Mouse (Mus musculus) lung, postnatal 25 days (tissue): ENCODE results near the gene Slmap.

Source experiments
- DNase-seq: peaks from one replicate; pipeline ENCODE4 v3.0.0; 2022; ENCODE audit warnings: low spot score

Slmap gene

GRCm38 (mm10) chr14:26476391-26476790 lies 58.3 kb downstream of the Slmap start:
- no peak for DNase-seq

- no peak for DNase-seq
These were observed 66.8 kb downstream of the Slmap start for GRCm38 (mm10) chr14:26467974-26468373.

- no peak for DNase-seq
These were observed 68.1 kb downstream of the Slmap start for GRCm38 (mm10) chr14:26466544-26467125.

- DNase-seq: no peak
These were observed 68.8 kb downstream of the Slmap start for GRCm38 (mm10) chr14:26465898-26466297.

GRCm38 (mm10) chr14:26459516-26459915 lies 75.2 kb downstream of the Slmap start:
- no peak for DNase-seq

GRCm38 (mm10) chr14:26454851-26455250 lies 79.9 kb downstream of the Slmap start:
- no peak for DNase-seq

GRCm38 (mm10) chr14:26450036-26450800 lies 84.5 kb downstream of the Slmap start:
- DNase-seq: no peak

- no peak for DNase-seq
These were observed 86.2 kb downstream of the Slmap start for GRCm38 (mm10) chr14:26448581-26448980.

GRCm38 (mm10) chr14:26447223-26447622 lies 87.5 kb downstream of the Slmap start:
- DNase-seq: no peak

- no peak for DNase-seq
These were observed 88.2 kb downstream of the Slmap start for GRCm38 (mm10) chr14:26446538-26446937.

- DNase-seq: no peak
These were observed 92.2 kb downstream of the Slmap start for GRCm38 (mm10) chr14:26442534-26442933.

GRCm38 (mm10) chr14:26441041-26441812 lies 93.5 kb downstream of the Slmap start:
- no peak for DNase-seq

- DNase-seq: no peak
These were observed 94.7 kb downstream of the Slmap start for GRCm38 (mm10) chr14:26439996-26440395.

- no peak for DNase-seq
These were observed 97.0 kb downstream of the Slmap start for GRCm38 (mm10) chr14:26437771-26438170.

- DNase-seq: no peak
These were observed 98.4 kb downstream of the Slmap start for GRCm38 (mm10) chr14:26436304-26436703.

- DNase-seq: no peak
These were observed 102.4 kb downstream of the Slmap start for GRCm38 (mm10) chr14:26432320-26432719.

GRCm38 (mm10) chr14:26431919-26432318 lies 102.8 kb downstream of the Slmap start:
- no peak for DNase-seq

GRCm38 (mm10) chr14:26420231-26420630 lies 114.5 kb downstream of the Slmap start:
- no peak for DNase-seq

- DNase-seq: no peak
These were observed 116.8 kb downstream of the Slmap start for GRCm38 (mm10) chr14:26417956-26418355.

GRCm38 (mm10) chr14:26417088-26417487 lies 117.6 kb downstream of the Slmap start:
- DNase-seq: no peak

- DNase-seq: no peak
These were observed 121.2 kb downstream of the Slmap start for GRCm38 (mm10) chr14:26413581-26413980.

- no peak for DNase-seq
These were observed 128.0 kb downstream of the Slmap start for GRCm38 (mm10) chr14:26406746-26407145.
